In the genomic region with DNA sequence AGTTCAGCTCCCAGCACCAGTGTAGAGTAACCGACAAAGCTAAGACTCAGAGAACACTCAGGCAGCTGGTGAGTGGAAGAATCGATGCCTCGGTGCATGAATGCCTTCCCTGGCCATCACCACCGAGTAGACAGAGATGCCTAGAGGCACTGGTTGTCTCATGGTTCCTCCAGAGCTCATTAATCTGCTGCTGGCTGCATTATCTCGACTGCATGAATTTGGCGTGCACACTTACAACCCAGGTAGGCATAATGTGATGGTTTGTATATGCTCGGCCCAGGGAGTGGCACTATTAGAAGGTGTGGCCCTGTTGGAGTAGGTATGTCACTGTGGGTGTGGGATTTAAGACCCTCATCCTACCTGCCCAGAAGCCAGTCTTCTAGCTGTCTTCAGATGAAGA, we compare ENCODE assay signal across 11 mouse cellular contexts.
"Had no signal": no experiment of that assay in that cellular context is flagged by ENCODE, and none has a peak within 500 bp of the region (broad histone marks: within the 10 kb centered on the region; RNA-seq: fewer than 3 reads in every experiment).

No protein-coding gene starts in this region.

- H3K27me3 ChIP-seq: limb, embryonic 12.5 days; midbrain, embryonic 13.5 days had no signal

- H3K4me3 ChIP-seq: layer of hippocampus, adult 2 months; limb, embryonic 12.5 days; midbrain, embryonic 13.5 days had no signal

- H3K36me3 ChIP-seq: limb, embryonic 12.5 days; midbrain, embryonic 13.5 days had no signal

- DNase-seq: kidney, postnatal 4 days; liver; lung, adult 2 months; lung, postnatal 36 days; right cerebral cortex, adult 18-20 months; right cerebral cortex, postnatal 25 days had no signal

- H3K4me1 ChIP-seq: midbrain, embryonic 13.5 days had no signal

- H3K9me3 ChIP-seq: limb, embryonic 12.5 days; midbrain, embryonic 13.5 days had no signal

- H3K27ac ChIP-seq: layer of hippocampus, adult 2 months; limb, embryonic 12.5 days; liver, embryonic 14.5 days; midbrain, embryonic 13.5 days; stomach, postnatal 0 days had no signal
